Mouse (Mus musculus): ENCODE results near the gene Bcas3.

GRCm38 (mm10) chr11:85696491-85697398, 343.8 kb downstream of the Bcas3 start:
- TF ChIP-seq CTCF (IDR thresholded peaks at IDR 0.05; ENCODE audit: borderline replicate concordance, insufficient read depth, low read length), result no peak
- TF ChIP-seq POLR2A (IDR thresholded peaks at IDR 0.05; ENCODE audit: low read depth, low read length), result no peak
